Mouse (Mus musculus) thymus, adult 2 months (tissue): ENCODE data around the gene Rft1. TPM values are rescaled to one million over a fixed set of nuclear protein-coding genes. Genes with fewer than 3 reads are reported as not detected.
A peak's percentile ranks its signal among the peaks of the same experiment; 100 is the strongest.

ENCODE experiments used
- DNase-seq: peaks from one replicate; pipeline ENCODE4 v3.0.0; 2021
- H3K27ac ChIP-seq: fragments of 200-500 bp; 2 replicates; pipeline ENCODE4 v1.5.1; 2012; ENCODE audit warnings: low read length, control low read depth; ENCODE audit not compliant: control insufficient read depth, insufficient read depth
- H3K27me3 ChIP-seq: fragments of 200-500 bp; 2 replicates; pipeline ENCODE4 v1.6.1; 2012; ENCODE audit warnings: mild to moderate bottlenecking, low read length, moderate library complexity, mixed read lengths; ENCODE audit not compliant: control insufficient read depth, insufficient read depth
- H3K36me3 ChIP-seq: fragments of 200-500 bp; 2 replicates; pipeline ENCODE4 v1.6.1; 2012; ENCODE audit warnings: mild to moderate bottlenecking, low read length, moderate library complexity; ENCODE audit not compliant: control insufficient read depth, insufficient read depth
- H3K4me1 ChIP-seq: fragments of 200-500 bp; replicated peaks from 2 replicates; pipeline ENCODE4 v1.6.1; 2012; ENCODE audit warnings: low read length; ENCODE audit not compliant: control insufficient read depth, insufficient read depth
- H3K4me3 ChIP-seq: fragments of 200-500 bp; 2 replicates; pipeline ENCODE4 v1.5.1; 2012; ENCODE audit warnings: mild to moderate bottlenecking, low read length, control low read depth, moderate library complexity; ENCODE audit not compliant: control insufficient read depth, insufficient read depth
- CTCF ChIP-seq: fragments of 200-500 bp; IDR thresholded peaks from 2 replicates; pipeline ENCODE4 v1.5.1; 2012; ENCODE audit warnings: mild to moderate bottlenecking, control low read depth, low read length, moderate library complexity, borderline replicate concordance; ENCODE audit not compliant: control insufficient read depth, poor library complexity, insufficient read depth; ENCODE audit errors: extremely low read depth
- POLR2A ChIP-seq: fragments of 200-500 bp; IDR thresholded peaks from 2 replicates; pipeline ENCODE4 v1.6.1; 2012; ENCODE audit warnings: mild to moderate bottlenecking, low read length, control low read depth, moderate library complexity; ENCODE audit not compliant: control insufficient read depth, poor library complexity, insufficient read depth; ENCODE audit errors: extremely low read depth
- WGBS: fragments of 180-500 bp; shearing (Covaris S2); methylation state at CpG from one replicate; pipeline ENCODE4 v1.1.7; 2018; 5-methylcytosine and 5-hydroxymethylcytosine counted together
- polyA plus RNA-seq: library from polyadenylated mRNA; depleted of rRNA; stranded (reverse); fragments of >200 nt; gene quantifications from 2 replicates; pipeline ENCODE4 v1.2.3, GENCODE M21; 2012; rRNA removed

Gene Rft1
- polyA plus RNA-seq = 13.8 and 14.0 TPM in 2 replicates

DNA sequence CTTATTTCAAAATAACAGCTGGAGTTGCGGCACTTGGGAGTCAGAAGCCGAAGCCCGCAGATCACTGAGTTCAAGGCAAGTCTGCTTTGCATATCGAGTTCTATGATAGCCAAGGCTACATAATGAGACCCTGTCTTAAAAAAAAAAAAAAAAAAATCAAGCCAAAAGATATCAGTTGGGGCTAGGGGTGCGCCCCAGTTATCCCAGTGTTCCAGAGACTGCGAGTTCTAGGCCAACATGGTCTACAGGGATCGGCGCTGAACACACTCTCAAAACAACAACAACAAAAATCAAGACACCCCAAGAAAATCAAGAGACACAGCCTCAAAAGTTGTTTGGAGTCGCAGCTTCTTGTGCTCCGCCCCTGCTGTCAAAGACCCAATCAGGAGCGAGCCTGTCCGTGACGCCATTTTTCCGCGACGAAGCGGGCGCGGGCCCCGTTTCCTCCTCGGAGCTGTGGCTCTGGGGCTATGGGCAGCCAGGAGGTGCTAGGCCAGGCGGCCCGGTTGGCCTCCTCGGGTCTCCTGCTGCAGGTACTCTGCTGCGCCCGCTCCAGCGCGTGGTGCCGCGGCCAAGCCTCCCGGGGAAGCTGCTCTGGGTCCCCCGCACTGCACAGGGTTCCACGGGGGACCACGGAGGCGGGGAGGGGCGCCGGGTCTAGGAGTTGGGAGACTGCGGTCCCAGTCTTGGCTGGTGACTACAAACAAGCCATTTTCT is at the start of gene Rft1:
Gene Rft1, plus strand, starts transcription at position 418 of the 717 bp plus-strand sequence.
- TF ChIP-seq POLR2A = peak; percentile 90; the same call in 1 of the 2 replicates
- peak; percentile 41; the same call in 1 of the 2 replicates for TF ChIP-seq CTCF
- Histone ChIP-seq H3K27ac (peak within 1 kb of the TSS; percentile 33; the same call in 1 of the 2 replicates), H3K4me3 (peak within 1 kb of the TSS; percentile 77), H3K27me3 (no peaks in the 10 kb centered on the region), H3K36me3 (no peaks in the 10 kb centered on the region), H3K4me1 (peaks cover 4% of the 10 kb centered on the region; the same call in 1 of the 2 replicates)
- 3% methylated on average over 38 of the region's 38 CpGs for WGBS
- DNase-seq = peak; percentile 98

DNA sequence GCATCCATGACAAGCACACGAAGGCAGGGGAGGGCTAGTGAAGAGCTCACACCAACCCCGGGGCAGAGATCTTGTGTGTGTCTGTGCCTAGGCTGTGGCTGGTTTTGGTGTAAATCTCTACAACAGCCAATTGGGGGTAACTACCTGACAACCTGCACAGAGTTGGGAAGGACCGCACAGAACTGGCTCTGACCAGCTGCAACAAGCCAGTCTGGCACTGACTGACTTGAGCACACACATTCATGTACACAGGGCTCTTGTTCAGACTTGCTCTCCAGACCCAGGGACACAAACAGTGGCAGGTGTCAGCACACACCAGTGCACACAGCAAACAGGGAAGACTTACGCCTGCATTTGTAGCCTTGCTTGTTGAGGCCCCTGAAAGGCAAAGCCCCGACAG is 47.3 kb upstream of the Rft1 start:
- no peak for DNase-seq
- Histone ChIP-seq H3K27ac (no peak overlapping the region), H3K4me1 (peaks cover 11% of the 10 kb centered on the region), H3K4me3 (no peak overlapping the region), H3K27me3 (no peaks in the 10 kb centered on the region), H3K36me3 (peaks cover 25% of the 10 kb centered on the region)
- WGBS = 90% methylated on average over 5 of the region's 5 CpGs
- no peak for TF ChIP-seq CTCF
- TF ChIP-seq POLR2A = no peak

DNA sequence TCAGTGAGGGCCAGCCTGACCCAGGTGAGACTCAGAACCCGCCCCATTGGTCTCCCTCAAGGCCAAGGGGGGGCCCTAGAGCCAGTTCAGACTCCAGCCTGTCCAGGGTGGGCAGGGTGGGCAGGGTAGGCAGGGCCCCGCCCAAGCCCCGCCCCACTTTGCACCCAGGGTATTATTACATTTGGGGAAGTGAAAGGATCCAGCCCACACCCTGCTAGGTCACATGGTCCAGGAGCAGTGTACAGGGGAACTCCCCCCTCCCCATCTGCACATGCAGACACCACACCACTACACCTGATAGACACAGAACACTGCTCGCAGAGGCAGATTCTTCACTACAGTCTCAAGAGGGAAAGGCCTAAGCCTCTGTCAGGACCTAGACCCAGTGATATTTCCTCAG is 46.5 kb upstream of the Rft1 start:
- H3K36me3 ChIP-seq = peaks cover 20% of the 10 kb centered on the region
- H3K4me3 ChIP-seq = no peak overlapping the region
- H3K4me1 ChIP-seq = peaks cover 11% of the 10 kb centered on the region
- TF ChIP-seq CTCF (no peak), POLR2A (no peak)
- DNase-seq = no peak
- no peak overlapping the region for H3K27ac ChIP-seq
- WGBS = 74% methylated on average over 4 of the region's 4 CpGs
- no peaks in the 10 kb centered on the region for H3K27me3 ChIP-seq

DNA sequence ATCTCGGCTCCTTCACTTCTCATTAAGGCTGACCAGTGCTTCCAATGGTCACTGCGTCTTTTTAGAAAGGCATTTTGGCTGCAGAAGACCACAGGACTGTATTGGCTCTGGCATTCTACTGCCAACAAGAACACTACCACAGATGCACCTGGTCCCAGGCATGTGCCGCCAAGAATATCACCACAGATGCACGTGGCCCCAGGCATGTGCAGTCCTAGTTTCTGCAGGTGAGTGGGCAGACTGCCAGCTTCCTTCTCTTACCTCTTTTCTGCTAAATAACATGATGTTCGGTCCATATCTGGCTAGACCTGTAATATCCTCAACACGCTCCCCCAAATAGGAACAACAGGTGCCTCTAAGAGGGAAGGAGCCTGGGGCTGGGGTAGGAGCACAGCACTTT is 46.0 kb upstream of the Rft1 start:
- H3K4me1 ChIP-seq = peaks cover 11% of the 10 kb centered on the region
- no peaks in the 10 kb centered on the region for H3K27me3 ChIP-seq
- no peak overlapping the region for H3K27ac ChIP-seq
- no peak overlapping the region for H3K4me3 ChIP-seq
- peaks cover 20% of the 10 kb centered on the region for H3K36me3 ChIP-seq
- DNase-seq = no peak
- WGBS = 60% methylated on average over 6 of the region's 6 CpGs
- no peak for TF ChIP-seq POLR2A
- no peak for TF ChIP-seq CTCF

DNA sequence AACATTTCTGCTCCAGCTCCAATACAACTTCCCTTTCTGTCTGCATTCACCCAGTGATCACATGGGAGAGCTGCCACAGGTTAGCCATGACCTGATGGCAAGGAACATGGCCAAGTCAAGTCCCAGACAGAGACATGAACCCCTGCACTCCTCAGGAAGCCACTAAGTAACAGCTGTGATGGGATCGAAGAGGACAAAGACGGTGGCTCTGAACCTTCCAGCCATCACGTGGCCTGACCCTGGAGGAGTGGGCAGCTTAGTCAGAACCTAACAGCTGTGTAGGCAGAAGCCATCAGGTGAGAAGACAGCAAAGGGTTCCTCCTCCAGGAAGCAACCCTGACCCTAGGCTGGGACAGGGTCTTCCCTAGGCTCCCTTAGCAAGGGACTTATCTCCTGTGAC is 44.7 kb upstream of the Rft1 start:
- H3K4me1 ChIP-seq = peaks cover 13% of the 10 kb centered on the region
- 95% methylated on average over 3 of the region's 3 CpGs for WGBS

DNA sequence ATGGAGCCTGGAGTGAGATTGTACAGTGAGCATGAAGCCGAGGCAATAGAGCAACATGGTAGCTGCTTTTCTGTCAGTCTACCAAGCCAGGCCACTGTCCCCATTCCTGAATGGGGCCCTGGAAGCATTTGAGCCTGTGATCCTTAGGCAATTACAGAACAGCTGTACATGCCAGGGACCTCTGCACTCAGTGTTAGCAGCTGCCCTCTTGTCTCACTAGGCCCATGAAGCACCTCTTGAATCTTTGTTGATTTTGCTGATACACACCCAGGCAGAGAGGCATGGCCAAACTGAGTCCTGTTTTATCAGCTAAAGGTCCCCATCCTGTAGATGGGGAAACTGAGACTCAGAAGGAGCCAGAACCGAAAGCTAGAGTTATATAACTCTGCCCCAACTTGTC is 43.9 kb upstream of the Rft1 start:
- Histone ChIP-seq H3K27me3 (no peaks in the 10 kb centered on the region), H3K4me1 (peaks cover 17% of the 10 kb centered on the region), H3K27ac (no peak overlapping the region), H3K4me3 (no peak overlapping the region), H3K36me3 (peaks cover 14% of the 10 kb centered on the region)
- 95% methylated on average over 2 of the region's 2 CpGs for WGBS
- TF ChIP-seq CTCF (no peak), POLR2A (no peak)
- no peak for DNase-seq

More for the DNA sequence above, 44.7 kb upstream of the Rft1 start:
- no peak overlapping the region for H3K27ac ChIP-seq
- no peak for DNase-seq
- TF ChIP-seq CTCF = no peak
- no peak for TF ChIP-seq POLR2A
- no peak overlapping the region for H3K4me3 ChIP-seq
- no peaks in the 10 kb centered on the region for H3K27me3 ChIP-seq
- H3K36me3 ChIP-seq = peaks cover 16% of the 10 kb centered on the region
